Mouse (Mus musculus) cerebellum, adult 8-10 months (tissue): ENCODE results near the gene Sfrp4.

ENCODE experiments used
- DNase-seq: peaks from one replicate; pipeline ENCODE4 v3.0.0; 2022

The Sfrp4 gene

GRCm38 (mm10) chr13:19636131-19636530, 13.2 kb downstream of the Sfrp4 start:
- DNase-seq = peak; percentile 28

DNA sequence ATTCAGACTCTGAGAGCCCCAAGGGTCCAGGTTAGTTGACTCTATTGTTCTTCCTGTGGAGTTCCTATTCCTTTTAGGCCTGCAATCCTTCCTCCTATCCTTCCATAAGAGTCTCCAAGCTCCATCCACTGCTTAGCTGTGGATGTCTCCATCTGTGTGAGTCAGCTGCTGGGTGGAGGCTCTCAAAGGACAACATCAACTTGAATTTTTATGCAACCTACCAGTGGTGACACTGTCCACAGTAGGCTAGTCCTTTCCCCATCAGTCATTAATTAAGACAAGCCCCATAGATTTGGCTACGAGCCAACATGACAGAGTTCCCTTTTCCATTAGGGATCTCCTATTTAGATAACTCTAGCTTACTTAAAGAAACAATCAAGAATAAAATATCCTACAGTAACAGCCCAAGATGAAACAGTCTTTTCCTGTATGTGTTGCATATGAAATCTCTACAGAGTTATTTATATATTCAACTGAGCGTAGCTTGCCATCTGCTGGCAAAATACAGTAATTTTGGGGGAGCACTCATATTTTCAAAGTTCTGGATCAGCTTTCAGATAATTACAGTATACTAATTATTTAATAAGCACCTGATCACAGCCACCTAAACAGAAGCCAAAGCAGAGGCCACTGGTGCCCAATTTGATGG, 17.4 kb downstream of the Sfrp4 start:
- no peak for DNase-seq

- DNase-seq = no peak
Measured at GRCm38 (mm10) chr13:19643519-19643918, 20.6 kb downstream of the Sfrp4 start.

- DNase-seq = no peak
Measured at GRCm38 (mm10) chr13:19644225-19644624, 21.3 kb downstream of the Sfrp4 start.

- no peak for DNase-seq
Measured at GRCm38 (mm10) chr13:19649824-19650223, 26.9 kb downstream of the Sfrp4 start.

DNA sequence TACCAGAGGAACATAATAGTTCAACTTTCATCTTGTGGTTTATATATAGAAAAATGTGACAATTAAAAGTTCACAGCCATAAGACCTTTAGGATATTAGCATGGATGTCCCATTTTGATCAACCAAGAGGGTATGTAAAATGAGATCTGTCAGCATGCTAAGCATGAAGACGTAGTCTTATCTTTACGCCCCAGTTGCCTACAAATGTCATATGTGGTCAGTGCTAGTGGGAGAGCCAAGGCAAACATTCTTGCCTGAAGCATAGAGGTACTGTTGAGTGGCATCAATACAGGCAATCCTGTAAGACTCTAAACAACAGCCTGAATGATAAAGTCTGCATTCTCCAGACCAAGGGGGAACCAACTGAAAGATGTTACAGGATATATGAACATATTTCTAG, 29.5 kb downstream of the Sfrp4 start:
- no peak for DNase-seq

- DNase-seq = no peak
Measured at GRCm38 (mm10) chr13:19668355-19669140, 45.6 kb downstream of the Sfrp4 start.

GRCm38 (mm10) chr13:19674025-19674424, 51.1 kb downstream of the Sfrp4 start:
- no peak for DNase-seq

- no peak for DNase-seq
Measured at GRCm38 (mm10) chr13:19674601-19675000, 51.7 kb downstream of the Sfrp4 start.
